Mouse (Mus musculus) ES-Bruce4 (cell line): Measurements from ENCODE around the gene Tbc1d13.
A peak's percentile ranks its signal among the peaks of the same experiment; 100 is the strongest.

ENCODE experiments used
- CTCF ChIP-seq: IDR thresholded peaks from one replicate; pipeline ENCODE4 v1.8.1; 2011; ENCODE audit warnings: low read depth, low read length
- EP300 ChIP-seq: IDR thresholded peaks from 2 replicates; pipeline ENCODE4 v1.6.1; 2011; ENCODE audit warnings: low read depth, low read length; ENCODE audit not compliant: insufficient read depth
- POLR2A ChIP-seq: IDR thresholded peaks from one replicate; pipeline ENCODE4 v1.8.1; 2011; ENCODE audit warnings: low read length; ENCODE audit not compliant: insufficient read depth

- TF ChIP-seq CTCF (no peak), EP300 (peak; percentile 76; the same call in 1 of the 2 replicates), POLR2A (no peak)
These were observed 2.9 kb downstream of the Tbc1d13 start for GRCm38 (mm10) chr2:30136458-30136857.
